ENCODE assay signal across 13 mouse cellular contexts in the genomic region with DNA sequence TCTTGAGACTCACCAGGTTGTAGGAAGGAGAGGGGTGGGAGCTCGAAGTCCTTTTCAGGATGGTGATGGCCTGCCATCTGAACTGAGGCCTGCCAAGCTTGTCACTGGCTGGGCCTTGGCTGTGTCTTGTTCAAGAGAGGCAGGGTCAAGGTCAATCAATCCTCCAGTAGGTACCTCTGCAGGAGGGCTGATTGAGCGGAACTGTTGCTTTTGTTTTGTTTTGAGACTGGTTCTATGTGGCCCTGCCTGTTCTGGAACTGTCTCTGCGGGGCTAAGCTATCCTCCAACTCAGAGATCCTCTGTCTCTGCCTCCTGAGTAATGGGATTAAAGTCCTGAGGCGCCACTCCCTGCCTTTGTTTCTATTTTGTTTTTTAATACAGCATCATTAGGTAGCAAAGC.
"Had no signal": no experiment of that assay in that cellular context is flagged by ENCODE, and none has a peak within 500 bp of the region (broad histone marks: within the 10 kb centered on the region; RNA-seq: fewer than 3 reads in every experiment).

No protein-coding gene starts in this region.

- H3K9me3 ChIP-seq: liver, embryonic 15.5 days; megakaryocyte, embryonic 14.5 days; midbrain, embryonic 15.5 days had no signal

- ATAC-seq: midbrain, embryonic 15.5 days had no signal

- H3K4me2 ChIP-seq: liver, embryonic 11.5 days; liver, embryonic 15.5 days; lung, embryonic 14.5 days; midbrain, embryonic 11.5 days; midbrain, embryonic 15.5 days had no signal

- H3K4me3 ChIP-seq: liver, embryonic 15.5 days; megakaryocyte, embryonic 14.5 days; midbrain, embryonic 15.5 days had no signal

- H3K27ac ChIP-seq: liver, embryonic 15.5 days; macrophage; midbrain, embryonic 15.5 days had no signal

- DNase-seq: kidney, postnatal 14 days; left cerebral cortex, postnatal 4 days; lung, postnatal 14 days; right cerebral cortex, postnatal 25 days; thymus, adult 18-20 months; thymus, postnatal 14 days had no signal

- H3K27me3 ChIP-seq: midbrain, embryonic 15.5 days had no signal

- H3K9ac ChIP-seq: liver, embryonic 15.5 days; lung, embryonic 14.5 days; midbrain, embryonic 15.5 days had no signal
